10 mouse cellular contexts compared by ENCODE assay signal in the genomic region with DNA sequence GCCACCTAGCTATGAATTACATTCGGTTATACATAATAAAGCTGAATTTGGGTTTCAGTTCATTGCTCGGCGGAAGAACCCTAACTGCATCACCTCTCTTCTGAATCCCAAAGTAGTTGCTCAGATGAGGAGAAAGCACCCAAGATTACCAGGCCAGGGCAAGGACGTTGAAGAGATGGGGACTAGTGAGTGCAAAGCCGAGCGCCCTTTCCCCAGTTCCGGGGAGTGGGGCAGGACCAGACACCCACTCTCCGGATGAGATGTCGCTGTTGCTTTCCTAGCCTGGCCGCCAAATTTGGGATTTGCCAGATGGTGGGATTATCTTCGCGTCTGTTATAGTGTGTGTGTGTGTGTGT. TPM values are rescaled to one million over a fixed set of nuclear protein-coding genes. Genes with fewer than 3 reads are reported as not detected.
A peak's percentile ranks its signal among the peaks of the same experiment; 100 is the strongest.
DNase-seq lines count a peak whose midpoint lies in the region; ATAC-seq and TF ChIP-seq lines count a peak whose summit lies in the region.
"Had no signal": no experiment of that assay in that cellular context is flagged by ENCODE, and none has a peak within 500 bp of the region (broad histone marks: within the 10 kb centered on the region; RNA-seq: fewer than 3 reads in every experiment).

No protein-coding gene starts in this region.

- WGBS in kidney, adult 2 months: 75% methylated on average over 12 of the region's 12 CpGs
- WGBS in embryonic facial prominence, embryonic 12.5 days: 4% methylated on average over 12 of the region's 12 CpGs
- WGBS in hindbrain, embryonic 15.5 days: 14% methylated on average over 12 of the region's 12 CpGs
- 8% methylated on average over 12 of the region's 12 CpGs for WGBS in neural tube, embryonic 15.5 days
- 11% methylated on average over 12 of the region's 12 CpGs for WGBS in cerebellum, adult 2 months
- 30% methylated on average over 12 of the region's 12 CpGs for WGBS in lung, postnatal 0 days

- peak; percentile 22 to 27 for DNase-seq in kidney, postnatal 4 days
- DNase-seq in kidney, adult 2 months: no peak
- no peak for DNase-seq in thymus, adult 18-20 months
- no peak for DNase-seq in cerebellum, adult 2 months
- DNase-seq in lung, postnatal 0 days (ENCODE audit: low spot score): no peak
- DNase-seq: kidney, adult 8-10 months; thymus, postnatal 4 days had no signal

- H3K36me3 ChIP-seq in kidney, adult 2 months (ENCODE audit: control insufficient read depth, insufficient read depth, low read length): no peaks in the 10 kb centered on the region
- no peaks in the 10 kb centered on the region for H3K36me3 ChIP-seq in embryonic facial prominence, embryonic 12.5 days
- H3K36me3 ChIP-seq in hindbrain, embryonic 15.5 days: no peaks in the 10 kb centered on the region
- H3K36me3 ChIP-seq in neural tube, embryonic 15.5 days: no peaks in the 10 kb centered on the region
- H3K36me3 ChIP-seq in lung, postnatal 0 days (ENCODE audit: insufficient read depth, low read length): no peaks in the 10 kb centered on the region

- H3K4me2 ChIP-seq in embryonic facial prominence, embryonic 12.5 days (replicated peaks): peak overlapping the region; percentile 80; the same call in 1 of the 2 replicates
- H3K4me2 ChIP-seq in hindbrain, embryonic 15.5 days: peak overlapping the region; percentile 63
- H3K4me2 ChIP-seq in neural tube, embryonic 15.5 days: peak overlapping the region; percentile 61; the same call in 1 of the 2 replicates
- no peak overlapping the region for H3K4me2 ChIP-seq in lung, postnatal 0 days (replicated peaks; ENCODE audit: low read depth, low read length)

- TF ChIP-seq CTCF in kidney, adult 2 months (conservative IDR thresholded peaks at IDR 0.05; ENCODE audit: insufficient read depth, insufficient read length, low read depth, low read length): no peak
- TF ChIP-seq CTCF in cerebellum, adult 2 months (IDR thresholded peaks at IDR 0.05; ENCODE audit: borderline replicate concordance, insufficient read depth, low read depth, low read length): no peak
- no peak for TF ChIP-seq CTCF in lung, postnatal 0 days (IDR thresholded peaks at IDR 0.05)

- no peak for ATAC-seq in embryonic facial prominence, embryonic 12.5 days (ENCODE audit: insufficient number of reproducible peaks, insufficient read depth, low FRiP score, low TSS enrichment)
- no peak for ATAC-seq in hindbrain, embryonic 15.5 days (ENCODE audit: low FRiP score, low read depth)
- no peak for ATAC-seq in neural tube, embryonic 15.5 days (ENCODE audit: low FRiP score)
- ATAC-seq in lung, postnatal 0 days: no peak

- H3K9ac ChIP-seq in embryonic facial prominence, embryonic 12.5 days: no peak overlapping the region
- no peak overlapping the region for H3K9ac ChIP-seq in hindbrain, embryonic 15.5 days
- no peak overlapping the region for H3K9ac ChIP-seq in neural tube, embryonic 15.5 days (replicated peaks)
- H3K9ac ChIP-seq in lung, postnatal 0 days (replicated peaks; ENCODE audit: low read depth): no peak overlapping the region

- no peak for TF ChIP-seq EP300 in lung, postnatal 0 days (IDR thresholded peaks at IDR 0.05)

- H3K27ac ChIP-seq in kidney, adult 2 months (ENCODE audit: insufficient read depth, low read depth, low read length): no peak overlapping the region
- H3K27ac ChIP-seq in embryonic facial prominence, embryonic 12.5 days: peak overlapping the region; percentile 57; the same call in 1 of the 2 replicates
- peak overlapping the region; percentile 73 for H3K27ac ChIP-seq in hindbrain, embryonic 15.5 days (replicated peaks)
- no peak overlapping the region for H3K27ac ChIP-seq in neural tube, embryonic 15.5 days (replicated peaks)
- no peak overlapping the region for H3K27ac ChIP-seq in cerebellum, adult 2 months (ENCODE audit: insufficient read depth, low read length)
- H3K27ac ChIP-seq in lung, postnatal 0 days (ENCODE audit: low read length): no peak overlapping the region

- no peaks in the 10 kb centered on the region for H3K9me3 ChIP-seq in embryonic facial prominence, embryonic 12.5 days
- H3K9me3 ChIP-seq in hindbrain, embryonic 15.5 days: no peaks in the 10 kb centered on the region
- H3K9me3 ChIP-seq in neural tube, embryonic 15.5 days (replicated peaks): no peaks in the 10 kb centered on the region
- H3K9me3 ChIP-seq in lung, postnatal 0 days (ENCODE audit: low read length): no peaks in the 10 kb centered on the region

- no peaks in the 10 kb centered on the region for H3K4me1 ChIP-seq in kidney, adult 2 months (ENCODE audit: control insufficient read depth, insufficient read depth, low read length)
- H3K4me1 ChIP-seq in embryonic facial prominence, embryonic 12.5 days: peaks cover 24% of the 10 kb centered on the region
- H3K4me1 ChIP-seq in hindbrain, embryonic 15.5 days (replicated peaks): peaks cover 28% of the 10 kb centered on the region
- H3K4me1 ChIP-seq in neural tube, embryonic 15.5 days: peaks cover 26% of the 10 kb centered on the region
- H3K4me1 ChIP-seq in cerebellum, adult 2 months (ENCODE audit: control insufficient read depth, insufficient read depth, low read length): no peaks in the 10 kb centered on the region
- H3K4me1 ChIP-seq in lung, postnatal 0 days (ENCODE audit: insufficient read depth, low read depth, low read length): peaks cover 10% of the 10 kb centered on the region; the same call in 1 of the 2 replicates

- H3K27me3 ChIP-seq in kidney, adult 2 months (replicated peaks; ENCODE audit: control insufficient read depth, insufficient read depth, low read length): no peaks in the 10 kb centered on the region
- H3K27me3 ChIP-seq in embryonic facial prominence, embryonic 12.5 days: peaks cover 70% of the 10 kb centered on the region
- peaks cover 57% of the 10 kb centered on the region for H3K27me3 ChIP-seq in hindbrain, embryonic 15.5 days
- peaks cover 91% of the 10 kb centered on the region for H3K27me3 ChIP-seq in neural tube, embryonic 15.5 days (replicated peaks)
- peaks cover 10% of the 10 kb centered on the region; the same call in 1 of the 2 replicates for H3K27me3 ChIP-seq in cerebellum, adult 2 months (ENCODE audit: control insufficient read depth, insufficient read depth, low read length)
- H3K27me3 ChIP-seq in lung, postnatal 0 days (replicated peaks; ENCODE audit: insufficient read depth, low read length): peaks cover 22% of the 10 kb centered on the region

- H3K4me3 ChIP-seq in kidney, adult 2 months (ENCODE audit: insufficient read depth, low read depth, low read length): no peak overlapping the region
- H3K4me3 ChIP-seq in embryonic facial prominence, embryonic 12.5 days: 0 out of 2 replicates have a peak overlapping the region, but pooled peaks have one; percentile 7
- no peak overlapping the region; the same call in 1 of the 2 replicates for H3K4me3 ChIP-seq in hindbrain, embryonic 15.5 days
- no peak overlapping the region for H3K4me3 ChIP-seq in neural tube, embryonic 15.5 days (replicated peaks)
- H3K4me3 ChIP-seq in cerebellum, adult 2 months (replicated peaks; ENCODE audit: insufficient read depth, low read depth, low read length): no peak overlapping the region
- no peak overlapping the region for H3K4me3 ChIP-seq in lung, postnatal 0 days (ENCODE audit: low read depth, low read length)

- TF ChIP-seq POLR2A in kidney, adult 2 months (IDR thresholded peaks at IDR 0.05; ENCODE audit: low read depth, low read length): no peak
- TF ChIP-seq POLR2A in cerebellum, adult 2 months (IDR thresholded peaks at IDR 0.05; ENCODE audit: borderline replicate concordance, insufficient read depth, low read length): no peak

RNA-seq across cellular contexts. Expression of a gene that starts 36.4 kb away (rescaled TPM):
- 193 and 288 TPM in 2 replicates for polyA plus RNA-seq in kidney, adult 2 months (2012; rRNA removed)
- 96.9 and 99.0 TPM in 2 replicates for polyA plus RNA-seq in embryonic facial prominence, embryonic 12.5 days (2016; fragmentation: Nextera tagmentation; extraction: Ambion mirVana)
- 87.2 and 90.1 TPM in 2 replicates for polyA plus RNA-seq in hindbrain, embryonic 15.5 days (2015; fragmentation: Nextera tagmentation; extraction: Ambion mirVana)
- 60.3 and 62.5 TPM in 2 replicates for polyA plus RNA-seq in neural tube, embryonic 15.5 days (2015; fragmentation: Nextera tagmentation; extraction: Ambion mirVana)
- polyA plus RNA-seq in cerebellum, adult 2 months (2012; rRNA removed): 25.5 and 28.9 TPM in 2 replicates
- polyA plus RNA-seq in lung, postnatal 0 days (2015; fragmentation: Nextera tagmentation; extraction: Ambion mirVana): 72.7 and 89.1 TPM in 2 replicates

Comparison
In these comparisons a context has a peak if more than half of its experiments do, and no peak if none do; other contexts are left out.
1. DNase-seq: peak in kidney, postnatal 4 days (2 of 2); none in kidney, adult 2 months (single experiment), thymus, adult 18-20 months (0 of 2), cerebellum, adult 2 months (0 of 2) and lung, postnatal 0 days (single experiment).
2. H3K27ac ChIP-seq: peak in embryonic facial prominence, embryonic 12.5 days (single experiment) and hindbrain, embryonic 15.5 days (single experiment); none in kidney, adult 2 months (single experiment), neural tube, embryonic 15.5 days (single experiment), cerebellum, adult 2 months (single experiment) and lung, postnatal 0 days (single experiment).